In genomic region chr2:112267547-112268269, GRCm38 (mm10) we compare ENCODE assay signal across 9 mouse cellular contexts. TPM values are rescaled to one million over a fixed set of nuclear protein-coding genes. Genes with fewer than 3 reads are reported as not detected.
DNase-seq lines count a peak whose midpoint lies in the region; ATAC-seq and TF ChIP-seq lines count a peak whose summit lies in the region.
"Had no signal": no experiment of that assay in that cellular context is flagged by ENCODE, and none has a peak within 500 bp of the region (broad histone marks: within the 10 kb centered on the region; RNA-seq: fewer than 3 reads in every experiment).

No protein-coding gene starts in this region.

- peak overlapping the region; percentile 83 for H3K4me2 ChIP-seq in kidney, embryonic 16.5 days (replicated peaks; ENCODE audit: low read depth, low read length)
- peak overlapping the region; percentile 87 for H3K4me2 ChIP-seq in midbrain, postnatal 0 days (ENCODE audit: low read depth, low read length, poor library complexity, severe bottlenecking)

- no peaks in the 10 kb centered on the region for H3K27me3 ChIP-seq in kidney, embryonic 16.5 days (ENCODE audit: insufficient read depth, low read length)
- no peaks in the 10 kb centered on the region for H3K27me3 ChIP-seq in midbrain, postnatal 0 days (ENCODE audit: insufficient read depth, low read length)

- no peak for ATAC-seq in kidney, embryonic 16.5 days (ENCODE audit: low FRiP score, low TSS enrichment)
- peak; percentile 43 for ATAC-seq in common myeloid progenitor, adult 5-6 weeks (replicated peaks; ENCODE audit: low read depth, poor library complexity, severe bottlenecking)
- ATAC-seq in midbrain, postnatal 0 days (ENCODE audit: low FRiP score): no peak

- peak overlapping the region; percentile 89 for H3K4me3 ChIP-seq in kidney, embryonic 16.5 days (ENCODE audit: low read length)
- H3K4me3 ChIP-seq in midbrain, postnatal 0 days (ENCODE audit: low read depth, low read length): peak overlapping the region; percentile 91

- H3K9ac ChIP-seq in kidney, embryonic 16.5 days (replicated peaks; ENCODE audit: low read length): no peak overlapping the region
- no peak overlapping the region for H3K9ac ChIP-seq in midbrain, postnatal 0 days (replicated peaks; ENCODE audit: low read length, poor library complexity, severe bottlenecking)

- H3K9me3 ChIP-seq in kidney, embryonic 16.5 days (ENCODE audit: low read length): no peaks in the 10 kb centered on the region
- H3K9me3 ChIP-seq in midbrain, postnatal 0 days (ENCODE audit: low read length): no peaks in the 10 kb centered on the region

- 63% methylated on average over 8 of the region's 8 CpGs for WGBS in kidney, embryonic 16.5 days
- 75% methylated on average over 8 of the region's 8 CpGs for WGBS in midbrain, postnatal 0 days

- no peak for DNase-seq in kidney, adult 18-20 months
- peak; percentile 69 for DNase-seq in induced T-regulatory cell, adult 2 months (ENCODE audit: low read depth)
- no peak for DNase-seq in midbrain, postnatal 0 days (ENCODE audit: low spot score)
- no peak for DNase-seq in left cerebral cortex, adult 18-20 months (ENCODE audit: low spot score in 2 of 2)
- no peak for DNase-seq in testis, postnatal 14 days (ENCODE audit: low spot score)
- no peak for DNase-seq in right cerebral cortex, postnatal 14 days

- H3K27ac ChIP-seq in kidney, embryonic 16.5 days (ENCODE audit: low read length): no peak overlapping the region
- H3K27ac ChIP-seq in midbrain, postnatal 0 days (ENCODE audit: low read depth, low read length): no peak overlapping the region

- TF ChIP-seq CTCF in midbrain, postnatal 0 days (IDR thresholded peaks at IDR 0.05): no peak

- no peaks in the 10 kb centered on the region for H3K36me3 ChIP-seq in kidney, embryonic 16.5 days (ENCODE audit: insufficient read depth, low read length)
- H3K36me3 ChIP-seq in midbrain, postnatal 0 days (ENCODE audit: insufficient read depth, low read length): no peaks in the 10 kb centered on the region

- peaks cover 34% of the 10 kb centered on the region for H3K4me1 ChIP-seq in kidney, embryonic 16.5 days (ENCODE audit: insufficient read depth, low read length)
- peaks cover 23% of the 10 kb centered on the region for H3K4me1 ChIP-seq in midbrain, postnatal 0 days (ENCODE audit: insufficient read depth, low read length)

RNA-seq across cellular contexts. Expression of gene Gm21985, which starts 1.6 kb away (rescaled TPM):
- not detected in 2 replicates for polyA plus RNA-seq in kidney, embryonic 16.5 days (2015; fragmentation: Nextera tagmentation; extraction: Ambion mirVana)
- not detected in 2 replicates for total RNA-seq in common myeloid progenitor, adult 5-6 weeks (2017)
- 2.3 and 2.5 TPM in 2 replicates for total RNA-seq in midbrain, postnatal 0 days (2014; rRNA removed)
- polyA plus RNA-seq in midbrain, postnatal 0 days (2015; fragmentation: Nextera tagmentation; extraction: Ambion mirVana): not detected in 2 replicates
- total RNA-seq in left cerebral cortex, adult 18-20 months (2021): 1 to 10 TPM; 2.8 to 3.5 TPM

RNA-seq across cellular contexts. Expression of gene Slc12a6, which starts 2.1 kb away (rescaled TPM):
- polyA plus RNA-seq in kidney, embryonic 16.5 days (2015; fragmentation: Nextera tagmentation; extraction: Ambion mirVana): 9.4 and 12.3 TPM in 2 replicates
- total RNA-seq in common myeloid progenitor, adult 5-6 weeks (2017): 68.2 and 85.0 TPM in 2 replicates
- 69.7 and 81.6 TPM in 2 replicates for total RNA-seq in midbrain, postnatal 0 days (2014; rRNA removed)
- 13.3 and 14.1 TPM in 2 replicates for polyA plus RNA-seq in midbrain, postnatal 0 days (2015; fragmentation: Nextera tagmentation; extraction: Ambion mirVana)
- total RNA-seq in left cerebral cortex, adult 18-20 months (2021): 100 to 1,000 TPM; 115 to 123 TPM

RNA-seq across cellular contexts. Expression of gene Nop10, which starts 6.0 kb away (rescaled TPM):
- 225 and 243 TPM in 2 replicates for polyA plus RNA-seq in kidney, embryonic 16.5 days (2015; fragmentation: Nextera tagmentation; extraction: Ambion mirVana)
- 132 and 136 TPM in 2 replicates for total RNA-seq in common myeloid progenitor, adult 5-6 weeks (2017)
- total RNA-seq in midbrain, postnatal 0 days (2014; rRNA removed): 75.7 and 111 TPM in 2 replicates
- 151 and 158 TPM in 2 replicates for polyA plus RNA-seq in midbrain, postnatal 0 days (2015; fragmentation: Nextera tagmentation; extraction: Ambion mirVana)
- total RNA-seq in left cerebral cortex, adult 18-20 months (2021): 10 to 100 TPM; 48.6 to 56.9 TPM

RNA-seq across cellular contexts. Expression of gene Nutm1, which starts 8.6 kb away (rescaled TPM):
- polyA plus RNA-seq in kidney, embryonic 16.5 days (2015; fragmentation: Nextera tagmentation; extraction: Ambion mirVana): 0.04 and 0.05 TPM in 2 replicates
- not detected in 2 replicates for total RNA-seq in common myeloid progenitor, adult 5-6 weeks (2017)
- total RNA-seq in midbrain, postnatal 0 days (2014; rRNA removed): not detected in 2 replicates
- polyA plus RNA-seq in midbrain, postnatal 0 days (2015; fragmentation: Nextera tagmentation; extraction: Ambion mirVana): 0.06 and 0.09 TPM in 2 replicates
- total RNA-seq in left cerebral cortex, adult 18-20 months (2021): not detected
- polyA plus RNA-seq: limb, embryonic 11.5 days had no signal

RNA-seq across cellular contexts. Expression of gene Lpcat4, which starts 28.4 kb away (rescaled TPM):
- polyA plus RNA-seq in kidney, embryonic 16.5 days (2015; fragmentation: Nextera tagmentation; extraction: Ambion mirVana): 28.0 and 30.0 TPM in 2 replicates
- 3.1 and 13.2 TPM in 2 replicates for total RNA-seq in common myeloid progenitor, adult 5-6 weeks (2017)
- total RNA-seq in midbrain, postnatal 0 days (2014; rRNA removed): 23.3 and 37.2 TPM in 2 replicates
- 20.2 and 21.6 TPM in 2 replicates for polyA plus RNA-seq in midbrain, postnatal 0 days (2015; fragmentation: Nextera tagmentation; extraction: Ambion mirVana)
- total RNA-seq in left cerebral cortex, adult 18-20 months (2021): 100 to 1,000 TPM; 141 to 158 TPM
